In the genomic region with DNA sequence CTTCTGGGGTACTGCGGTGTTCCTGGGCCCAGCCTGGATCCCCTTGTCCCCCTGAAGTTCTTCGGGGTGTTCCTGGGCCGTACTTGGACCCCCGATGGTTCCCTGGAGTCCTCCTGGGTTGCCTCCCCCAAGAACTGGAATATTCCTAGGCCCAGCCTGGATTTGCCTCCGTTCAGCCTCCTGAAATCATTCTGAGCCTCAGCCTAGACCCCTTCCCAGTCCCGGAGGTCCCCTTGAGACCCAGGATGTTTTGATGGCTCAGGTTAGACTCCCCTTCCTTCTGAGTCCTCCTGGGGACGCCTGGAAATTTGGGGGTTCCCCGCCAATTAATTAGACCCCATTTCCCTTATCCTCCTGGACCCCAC, we compare ENCODE assay signal across 8 mouse cellular contexts. TPM values are rescaled to one million over a fixed set of nuclear protein-coding genes. Genes with fewer than 3 reads are reported as not detected.
A peak's percentile ranks its signal among the peaks of the same experiment; 100 is the strongest.
DNase-seq lines count a peak whose midpoint lies in the region; ATAC-seq and TF ChIP-seq lines count a peak whose summit lies in the region.

No protein-coding gene starts in this region.

- intact Hi-C loops in heart, adult 2 months (cut with DNase I) = loop anchor here (5.0 kb wide), 1 partner anchor 35 kb away; no protein-coding TSS in a partner anchor

- H3K27me3 ChIP-seq in heart, adult 2 months (ENCODE audit: control insufficient read depth, insufficient read depth, low read length) = no peaks in the 10 kb centered on the region
- H3K27me3 ChIP-seq in thymus, adult 2 months (ENCODE audit: control insufficient read depth, insufficient read depth, low read length) = no peaks in the 10 kb centered on the region
- peaks cover 77% of the 10 kb centered on the region for H3K27me3 ChIP-seq in liver, embryonic 13.5 days

- WGBS in heart, adult 2 months = 30% methylated on average over 8 of the region's 8 CpGs
- WGBS in thymus, adult 2 months = 78% methylated on average over 8 of the region's 8 CpGs
- WGBS in liver, embryonic 13.5 days (ENCODE audit: insufficient replicate concordance) = 30% methylated on average over 8 of the region's 8 CpGs

- no peak for TF ChIP-seq EP300 in heart, adult 2 months (IDR thresholded peaks at IDR 0.05; ENCODE audit: insufficient read depth, low read depth, low read length)

- H3K4me2 ChIP-seq in liver, embryonic 13.5 days = peak overlapping the region; percentile 88

- H3K79me2 ChIP-seq in heart, adult 2 months (replicated peaks; ENCODE audit: control insufficient read depth, insufficient read depth, low read length) = peaks cover 1% of the 10 kb centered on the region; the same call in 1 of the 2 replicates

- H3K9me3 ChIP-seq in liver, embryonic 13.5 days (replicated peaks) = no peaks in the 10 kb centered on the region

- TF ChIP-seq POLR2A in heart, adult 2 months (IDR thresholded peaks at IDR 0.05; ENCODE audit: insufficient read depth, low read depth, low read length) = 0 out of 2 replicates have a peak, but pooled peaks have one; percentile 6
- TF ChIP-seq POLR2A in thymus, adult 2 months (IDR thresholded peaks at IDR 0.05; ENCODE audit: control insufficient read depth, extremely low read depth, insufficient read depth, low read length, poor library complexity) = no peak

- no peaks in the 10 kb centered on the region for H3K36me3 ChIP-seq in heart, adult 2 months (ENCODE audit: control insufficient read depth, insufficient read depth, low read length)
- H3K36me3 ChIP-seq in thymus, adult 2 months (ENCODE audit: control insufficient read depth, insufficient read depth, low read length) = no peaks in the 10 kb centered on the region
- no peaks in the 10 kb centered on the region for H3K36me3 ChIP-seq in liver, embryonic 13.5 days

- TF ChIP-seq CTCF in heart, adult 2 months (IDR thresholded peaks at IDR 0.05) = no peak
- no peak for TF ChIP-seq CTCF in thymus, adult 2 months (IDR thresholded peaks at IDR 0.05; ENCODE audit: borderline replicate concordance, control insufficient read depth, extremely low read depth, insufficient read depth, low read length, poor library complexity)

- H3K27ac ChIP-seq in heart, adult 2 months = peak overlapping the region; percentile 82
- no peak overlapping the region for H3K27ac ChIP-seq in thymus, adult 2 months (ENCODE audit: control insufficient read depth, insufficient read depth, low read length)
- no peak overlapping the region for H3K27ac ChIP-seq in liver, embryonic 13.5 days

- peaks cover 4% of the 10 kb centered on the region for H3K4me1 ChIP-seq in heart, adult 2 months (ENCODE audit: control insufficient read depth, insufficient read depth, low read length)
- H3K4me1 ChIP-seq in thymus, adult 2 months (replicated peaks; ENCODE audit: control insufficient read depth, insufficient read depth, low read length) = peaks cover 14% of the 10 kb centered on the region
- peaks cover 24% of the 10 kb centered on the region for H3K4me1 ChIP-seq in liver, embryonic 13.5 days (replicated peaks)

- no peak for ATAC-seq in liver, embryonic 13.5 days (ENCODE audit: low read depth)
- ATAC-seq in cerebellum, adult (ENCODE audit: insufficient number of reproducible peaks, low FRiP score, low TSS enrichment) = no peak

- peak overlapping the region; percentile 65 for H3K4me3 ChIP-seq in heart, adult 2 months
- peak overlapping the region; percentile 99 for H3K4me3 ChIP-seq in thymus, adult 2 months (ENCODE audit: control insufficient read depth, insufficient read depth, low read length)
- H3K4me3 ChIP-seq in liver, embryonic 13.5 days (replicated peaks) = peak overlapping the region; percentile 75

- peak overlapping the region; percentile 90 for H3K9ac ChIP-seq in heart, adult 2 months (ENCODE audit: low read depth, low read length)
- peak overlapping the region; percentile 83 for H3K9ac ChIP-seq in liver, embryonic 13.5 days

- DNase-seq in heart, adult 2 months = no peak
- DNase-seq in heart, adult 8-10 months (ENCODE audit: low spot score) = no peak
- no peak for DNase-seq in thymus, adult 2 months
- no peak for DNase-seq in thymus, postnatal 4 days
- no peak for DNase-seq in liver, embryonic 13.5 days
- no peak for DNase-seq in retina, embryonic 14.5 days (ENCODE audit: low spot score)
- DNase-seq in right cerebral cortex, postnatal 4 days = no peak

RNA-seq across cellular contexts. Expression of gene Agpat3, which starts 0.4 kb away (rescaled TPM):
- 100 to 1,000 TPM; 209 to 232 TPM for total RNA-seq in heart, adult 2 months (2021)
- polyA plus RNA-seq in heart, adult 2 months (2012; rRNA removed) = 286 and 366 TPM in 2 replicates
- 100 to 1,000 TPM; 206 to 254 (median 219) TPM for total RNA-seq in heart, adult 8-10 months (2022)
- polyA plus RNA-seq in thymus, adult 2 months (2012; rRNA removed) = 386 and 423 TPM in 2 replicates
- 18.1 and 19.5 TPM in 2 replicates for polyA plus RNA-seq in liver, embryonic 13.5 days (2015; fragmentation: Nextera tagmentation; extraction: Ambion mirVana)

Comparison
In these comparisons a context has a peak if more than half of its experiments do, and no peak if none do; other contexts are left out.
1. RNA of gene Agpat3, which starts 0.4 kb away (polyA plus RNA-seq): 386 to 423 TPM in thymus, adult 2 months and 286 to 366 TPM in heart, adult 2 months; 18.1 to 19.5 TPM in liver, embryonic 13.5 days; every median in the first group is over 10 times any median in the second.
2. Peak in every context shown above with its lines, with median percentiles within 50 percentile points of each other: H3K4me3 ChIP-seq.